Mouse (Mus musculus): ENCODE results near the gene Actr5. TPM values are rescaled to one million over a fixed set of nuclear protein-coding genes. Genes with fewer than 3 reads are reported as not detected.

Actr5 gene
- total RNA-seq, 2 experiments from 2014 or later: 9.1 to 10.1 TPM

GRCm38 (mm10) chr2:158679091-158679490, 54.4 kb downstream of the Actr5 start:
- intact Hi-C loops (cut with DNase I): no loop called here
- no peak for DNase-seq (ENCODE audit: low spot score in 2 of 2)

DNA sequence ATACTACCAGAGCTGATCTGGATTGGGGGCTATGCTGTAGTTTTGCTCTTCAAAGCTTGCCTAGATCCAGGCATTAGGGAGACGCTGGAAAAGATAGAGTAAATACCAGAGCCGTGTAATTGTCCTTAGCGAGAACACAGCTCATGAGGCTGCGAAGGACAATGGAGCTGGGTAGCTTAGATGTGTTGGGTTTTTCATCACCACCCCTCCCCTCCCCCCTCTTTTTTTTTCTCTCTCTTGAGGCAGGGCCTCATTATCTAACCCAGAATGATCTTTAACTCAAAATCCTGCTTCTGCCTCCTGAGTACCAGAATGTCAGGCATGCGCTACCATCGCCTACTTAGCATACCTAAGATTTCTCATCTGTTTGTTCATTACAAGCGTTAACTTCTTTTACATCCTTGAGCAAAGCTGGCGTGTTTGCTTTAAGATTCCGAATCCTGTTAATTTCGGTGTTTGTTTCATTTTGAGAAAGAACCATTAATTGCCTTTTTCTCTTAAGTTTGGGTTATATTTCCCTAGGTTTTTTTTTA, 55.7 kb downstream of the Actr5 start:
- no peak for DNase-seq (ENCODE audit: low spot score in 2 of 2)
- intact Hi-C loops (cut with DNase I): no loop called here

- intact Hi-C loops (cut with DNase I): loop anchor here (1.0 kb wide), 1 partner anchor 10 kb away; no protein-coding TSS in a partner anchor
- DNase-seq (ENCODE audit: low spot score in 2 of 2): no peak
Observed at GRCm38 (mm10) chr2:158681714-158682113, 57.0 kb downstream of the Actr5 start.

DNA sequence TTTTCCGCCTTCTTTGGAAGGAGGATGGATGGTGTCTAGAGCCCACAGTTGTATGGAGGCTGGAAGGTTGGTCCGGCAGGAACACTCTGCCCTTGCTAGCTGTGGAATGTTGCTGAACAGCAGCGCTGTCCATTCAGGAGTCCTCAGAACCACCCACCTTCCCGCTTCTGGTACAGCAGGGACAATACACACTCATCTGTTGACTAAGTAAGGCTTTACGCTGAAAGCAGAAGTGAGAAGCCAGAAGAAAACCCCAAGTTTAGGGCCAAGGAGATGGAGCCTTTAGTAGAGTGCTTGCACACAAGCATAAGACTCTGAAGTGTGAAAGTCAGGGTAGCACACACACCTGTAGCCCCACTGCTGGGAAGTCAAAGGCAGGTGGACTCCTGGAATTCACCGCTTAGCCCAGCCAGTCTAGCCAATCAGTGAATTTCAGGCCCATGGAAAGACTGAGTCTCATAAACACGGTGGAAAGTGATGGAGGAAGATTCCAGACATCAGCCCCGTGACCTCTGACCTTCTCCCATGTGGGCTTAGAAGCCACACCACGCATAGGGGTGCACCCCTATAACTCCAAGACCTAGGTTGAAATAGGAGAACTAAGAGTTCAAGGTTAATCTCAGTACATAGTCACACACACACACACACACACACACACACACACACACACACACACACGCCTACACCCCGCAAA, 57.8 kb downstream of the Actr5 start:
- intact Hi-C loops (cut with DNase I): loop anchor here (1.0 kb wide), 1 partner anchor 11 kb away; no protein-coding TSS in a partner anchor
- DNase-seq (ENCODE audit: low spot score in 2 of 2): no peak

DNA sequence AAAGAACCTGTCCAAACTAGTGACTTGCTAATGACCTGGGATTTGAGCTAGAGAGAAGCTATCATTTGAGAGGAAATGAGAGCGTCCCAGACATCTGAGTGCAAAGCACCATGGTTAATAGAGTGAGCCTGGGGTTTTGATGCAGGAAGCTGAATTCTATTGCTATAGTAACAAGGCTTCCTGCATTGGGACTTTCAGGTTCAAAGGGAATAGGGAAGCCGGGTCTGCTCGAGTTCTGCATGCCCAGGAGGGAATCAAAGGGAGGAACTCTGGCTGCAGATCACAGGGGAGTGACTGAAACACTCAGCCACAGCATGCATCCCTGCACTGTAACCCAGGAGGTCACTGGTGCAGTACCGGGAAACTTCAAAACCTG, 58.3 kb downstream of the Actr5 start:
- DNase-seq (ENCODE audit: low spot score in 2 of 2): no peak
- intact Hi-C loops (cut with DNase I): no loop called here

- no peak for DNase-seq (ENCODE audit: low spot score in 2 of 2)
- intact Hi-C loops (cut with DNase I): no loop called here
Observed at GRCm38 (mm10) chr2:158684247-158684843, 59.7 kb downstream of the Actr5 start.

DNA sequence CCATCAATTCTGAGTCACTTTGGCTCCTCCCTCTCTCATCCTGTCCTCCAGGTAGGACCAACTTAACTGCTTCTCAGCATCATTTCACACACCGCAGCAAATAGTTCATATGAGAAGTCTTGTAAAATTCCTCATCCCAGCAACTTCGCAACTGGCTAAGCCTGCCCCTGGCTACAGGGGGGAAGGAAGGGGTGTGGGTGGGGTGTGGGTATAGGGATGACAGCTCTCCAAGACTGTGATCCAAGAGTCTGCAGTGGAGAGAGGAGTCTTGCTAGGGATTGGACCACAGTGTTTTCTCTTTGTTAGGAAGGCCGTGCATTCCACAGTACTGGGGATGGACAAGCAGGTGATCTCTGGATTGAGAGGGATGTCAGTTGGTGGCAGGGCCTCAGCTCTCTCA, 60.2 kb downstream of the Actr5 start:
- no peak for DNase-seq (ENCODE audit: low spot score in 2 of 2)

GRCm38 (mm10) chr2:158686394-158686793, 61.7 kb downstream of the Actr5 start:
- DNase-seq (ENCODE audit: low spot score in 2 of 2): no peak
- intact Hi-C loops (cut with DNase I): no loop called here

More for the DNA sequence above, 60.2 kb downstream of the Actr5 start:
- intact Hi-C loops (cut with DNase I): no loop called here

DNA sequence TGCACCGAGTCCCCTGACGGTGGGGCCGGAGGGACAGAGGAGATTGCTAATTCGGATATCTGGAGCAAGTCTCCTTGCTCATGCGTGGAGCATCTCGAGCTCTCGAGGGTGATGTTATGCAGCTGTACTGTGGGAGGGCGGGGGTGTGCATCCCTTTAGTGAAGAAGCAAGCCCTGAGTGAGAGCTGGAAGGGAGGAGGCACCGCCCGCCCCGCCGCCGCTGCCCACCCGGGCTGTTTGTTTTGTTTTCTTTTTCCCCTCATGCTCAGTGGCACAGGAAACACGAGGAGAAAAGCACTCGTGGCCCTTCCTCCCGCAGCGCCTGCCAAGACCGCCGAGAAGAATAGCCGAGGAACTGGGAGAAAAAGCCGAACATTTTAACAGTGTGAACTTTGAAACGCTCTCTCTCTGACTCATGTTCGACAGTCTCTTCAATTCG, 63.1 kb downstream of the Actr5 start:
- intact Hi-C loops (cut with DNase I): no loop called here
- peak; percentile 69 to 75 for DNase-seq (ENCODE audit: low spot score in 2 of 2)

Small RNAs within 50 kb of the gene (microRNA-seq; reads per million reads assigned to microRNA genes)
- 4.7 to 5.0 reads per million in 2 experiments for gene Mir3474

Other genes with a start within 250 kb of the Actr5 start
- 100 to 1,000 TPM; 568 to 604 TPM for gene Snhg11, start 249.2 kb upstream of the Actr5 start, total RNA-seq (2021)
- gene Ralgapb, start 215.0 kb upstream of the Actr5 start, total RNA-seq (2021): 10 to 100 TPM; 93.1 to 93.2 TPM
- not detected for gene Adig, start 122.3 kb upstream of the Actr5 start, total RNA-seq (2021)
- not detected for gene Arhgap40, start 112.1 kb upstream of the Actr5 start, total RNA-seq (2021)
- 10 to 100 TPM; 89.6 to 100.0 TPM for gene Slc32a1, start 14.1 kb upstream of the Actr5 start, total RNA-seq (2021)
- gene Ppp1r16b, start 40.5 kb downstream of the Actr5 start, total RNA-seq (2021): 10 to 100 TPM; 74.2 to 76.5 TPM
- gene Fam83d, start 143.2 kb downstream of the Actr5 start, total RNA-seq (2021): 1 to 10 TPM; 1.0 to 1.3 TPM
- gene Dhx35, start 169.9 kb downstream of the Actr5 start, total RNA-seq (2021): 10 to 100 TPM; 14.1 to 17.4 TPM

Measured in left cerebral cortex, postnatal 14 days (tissue).